Mouse (Mus musculus): ENCODE results near the gene C530008M17Rik.

- TF ChIP-seq POLR2A (IDR thresholded peaks at IDR 0.05; ENCODE audit: extremely low read depth, insufficient read depth, low read length) = no peak
- TF ChIP-seq CTCF (IDR thresholded peaks at IDR 0.05; ENCODE audit: extremely low read depth, insufficient read depth, low read length) = no peak
These were observed 43.3 kb upstream of the C530008M17Rik start for GRCm38 (mm10) chr5:76612867-76613499.

All from cortical plate, adult 2 months (tissue).